ENCODE assay signal across 8 mouse cellular contexts in the genomic region with DNA sequence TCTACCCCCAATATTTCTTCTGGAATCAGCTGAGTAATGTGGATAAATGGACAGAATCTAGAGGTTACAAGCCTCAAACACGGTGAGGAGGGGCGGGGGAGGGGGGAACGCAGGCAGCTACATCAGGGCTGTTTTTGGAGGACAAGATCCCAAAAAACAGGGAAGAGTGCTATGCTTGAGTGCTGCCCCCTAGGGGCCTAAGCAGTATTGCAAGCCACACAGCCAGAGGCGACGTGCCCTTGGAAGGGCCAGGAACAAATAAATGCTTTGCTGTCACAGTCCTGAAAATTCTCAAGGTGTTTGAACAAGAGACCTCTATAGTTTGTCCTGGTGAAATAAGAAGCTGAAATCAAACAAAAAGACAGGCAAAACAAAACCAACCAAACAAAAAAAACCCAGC. TPM values are rescaled to one million over a fixed set of nuclear protein-coding genes. Genes with fewer than 3 reads are reported as not detected.
DNase-seq lines count a peak whose midpoint lies in the region; ATAC-seq and TF ChIP-seq lines count a peak whose summit lies in the region.

No protein-coding gene starts in this region.

- peak; percentile 90 for TF ChIP-seq CTCF in brain, embryonic 14.5 days (IDR thresholded peaks at IDR 0.05; ENCODE audit: borderline replicate concordance, extremely low read depth, insufficient read depth, insufficient read length)
- 0 out of 2 replicates have a peak, but pooled peaks have one; percentile 100 for TF ChIP-seq CTCF in gastrocnemius, adult 2 months (IDR thresholded peaks at IDR 0.05)
- TF ChIP-seq CTCF in layer of hippocampus, adult 2 months (conservative IDR thresholded peaks at IDR 0.05): peak; percentile 97

- no peak for TF ChIP-seq POLR2A in brain, embryonic 14.5 days (IDR thresholded peaks at IDR 0.05; ENCODE audit: borderline replicate concordance, extremely low read depth, insufficient read depth, insufficient read length, poor library complexity, severe bottlenecking)

- intact Hi-C loops in gastrocnemius, adult 2 months (cut with DNase I): loop anchor here (2.0 kb wide), 1 partner anchor 45 kb away; no protein-coding TSS in a partner anchor

- H3K4me3 ChIP-seq in gastrocnemius, adult 2 months: no peak overlapping the region
- H3K4me3 ChIP-seq in layer of hippocampus, adult 2 months: no peak overlapping the region

- DNase-seq in CD4-positive, CD25-positive, alpha-beta regulatory T cell, adult 2 months (ENCODE audit: low read depth, low spot score): peak; percentile 81
- peak; percentile 64 for DNase-seq in CD4-positive helper T cell, adult 2 months (ENCODE audit: low read depth, low spot score)
- DNase-seq in brain, embryonic 14.5 days (ENCODE audit: low read depth): peak; percentile 65
- DNase-seq in gastrocnemius, adult 2 months: peak; percentile 86
- DNase-seq in layer of hippocampus, adult 2 months (ENCODE audit: low spot score in 2 of 2): peak; percentile 68 to 88
- peak; percentile 77 for DNase-seq in lung, postnatal 25 days (ENCODE audit: low spot score)
- peak; percentile 71 to 84 for DNase-seq in spleen, postnatal 10 days (ENCODE audit: low spot score in 2 of 2)

- H3K27ac ChIP-seq in gastrocnemius, adult 2 months: peak overlapping the region; percentile 60
- peak overlapping the region; percentile 41; the same call in 1 of the 2 replicates for H3K27ac ChIP-seq in layer of hippocampus, adult 2 months

- no peak for ATAC-seq in CD4-positive, CD25-positive, alpha-beta regulatory T cell, adult 4 months

RNA-seq across cellular contexts. Expression of a gene that starts 3.6 kb away (rescaled TPM):
- polyA plus RNA-seq in CD4-positive, CD25-positive, alpha-beta regulatory T cell, adult 4 months (2017; shearing (Covaris generic)): 1,000 to 10,000 TPM; 2,528 to 2,595 TPM
- polyA plus RNA-seq in brain, embryonic 14.5 days (2012; rRNA removed): 2,174 and 2,845 TPM in 2 replicates
- total RNA-seq in gastrocnemius, adult 2 months (2021): 100 to 1,000 TPM; 205 to 209 TPM
- 1,000 to 10,000 TPM; 1,589 to 1,677 TPM for total RNA-seq in layer of hippocampus, adult 2 months (2021)

RNA-seq across cellular contexts. Expression of a gene that starts 22.8 kb away (rescaled TPM):
- 10 to 100 TPM; 46.5 to 67.2 TPM for polyA plus RNA-seq in CD4-positive, CD25-positive, alpha-beta regulatory T cell, adult 4 months (2017; shearing (Covaris generic))
- 65.3 and 153 TPM in 2 replicates for polyA plus RNA-seq in brain, embryonic 14.5 days (2012; rRNA removed)
- total RNA-seq in gastrocnemius, adult 2 months (2021): 10 to 100 TPM; 45.4 to 52.0 TPM
- total RNA-seq in layer of hippocampus, adult 2 months (2021): 100 to 1,000 TPM; 170 TPM

RNA-seq across cellular contexts. Expression of a gene that starts 32.6 kb away (rescaled TPM):
- 100 to 1,000 TPM; 147 to 164 TPM for polyA plus RNA-seq in CD4-positive, CD25-positive, alpha-beta regulatory T cell, adult 4 months (2017; shearing (Covaris generic))
- polyA plus RNA-seq in brain, embryonic 14.5 days (2012; rRNA removed): 207 and 320 TPM in 2 replicates
- total RNA-seq in gastrocnemius, adult 2 months (2021): 10 to 100 TPM; 44.2 to 70.3 TPM
- total RNA-seq in layer of hippocampus, adult 2 months (2021): 10 to 100 TPM; 43.6 to 47.3 TPM

Comparison
In these comparisons a context has a peak if more than half of its experiments do, and no peak if none do; other contexts are left out.
1. RNA of a gene that starts 3.6 kb away (total RNA-seq): 1,589 to 1,677 TPM in layer of hippocampus, adult 2 months; 205 to 209 TPM in gastrocnemius, adult 2 months; every median in the first group is over 4 times any median in the second.
2. Peak in every context shown above with its lines, with median percentiles within 50 percentile points of each other: DNase-seq and CTCF ChIP-seq.